Mouse (Mus musculus): ENCODE measurements around the gene Olfr916.

DNA sequence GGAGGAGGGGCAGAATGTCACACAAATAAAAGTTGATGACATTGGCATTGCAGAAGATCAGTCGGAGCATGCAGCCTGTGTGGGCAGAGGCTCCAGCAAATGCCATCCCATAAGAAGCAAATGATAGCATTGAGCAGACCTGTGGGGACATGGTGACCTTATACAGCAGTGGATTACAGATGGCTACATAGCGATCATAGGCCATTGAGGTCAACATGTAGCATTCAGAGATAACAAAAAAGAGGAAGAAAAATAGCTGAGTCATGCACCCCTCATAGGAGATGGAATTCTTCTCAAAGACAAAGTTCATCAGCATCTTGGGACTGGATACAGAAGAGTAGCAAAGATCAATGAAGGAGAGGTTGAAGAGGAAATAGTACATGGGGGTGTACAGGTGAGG lies 13.2 kb upstream of the Olfr916 start:
- TF ChIP-seq CTCF (IDR thresholded peaks at IDR 0.05; ENCODE audit: control insufficient read depth, insufficient read depth, low read length) (no peak), POLR2A (IDR thresholded peaks at IDR 0.05; ENCODE audit: borderline replicate concordance, control insufficient read depth, low read depth, low read length) (no peak)
